Mouse (Mus musculus) G1E (cell line): ENCODE data around the gene Dhrs3. TPM values are rescaled to one million over a fixed set of nuclear protein-coding genes. Genes with fewer than 3 reads are reported as not detected.

Experiments
- ATAC-seq: 2 replicates; pipeline ENCODE4 v1.8.0; 2016; ENCODE audit warnings: mild to moderate bottlenecking; ENCODE audit not compliant: insufficient number of reproducible peaks, poor library complexity, low FRiP score, severe bottlenecking; ENCODE audit errors: extremely low read depth
- DNase-seq: peaks from one replicate; pipeline ENCODE4 v3.0.0; 2012; ENCODE audit warnings: low spot score
- H3K27me3 ChIP-seq: 2 replicates; pipeline ENCODE4 v1.6.1; 2012; ENCODE audit warnings: mild to moderate bottlenecking, low read length, inconsistent platforms; ENCODE audit not compliant: insufficient read depth
- H3K36me3 ChIP-seq: replicated peaks from 2 replicates; pipeline ENCODE3; 2012; ENCODE audit warnings: mild to moderate bottlenecking, inconsistent platforms
- H3K4me1 ChIP-seq: 2 replicates; pipeline ENCODE4 v1.6.1; 2012; ENCODE audit warnings: low read depth, low read length, inconsistent platforms, mixed read lengths; ENCODE audit not compliant: insufficient read depth
- H3K4me3 ChIP-seq: 2 replicates; pipeline ENCODE4 v1.5.1; 2012; ENCODE audit warnings: low read depth, mild to moderate bottlenecking, inconsistent platforms, low read length, moderate library complexity, mixed read lengths
- H3K9me3 ChIP-seq: replicated peaks from 2 replicates; pipeline ENCODE4 v1.6.1; 2012; ENCODE audit warnings: inconsistent platforms
- CTCF ChIP-seq: IDR thresholded peaks from 2 replicates; pipeline ENCODE4 v1.5.1; 2012; ENCODE audit warnings: low read depth, low read length, inconsistent platforms, mixed read lengths
- GATA1 ChIP-seq: IDR thresholded peaks from 2 replicates; pipeline ENCODE4 v1.6.1; 2012; ENCODE audit warnings: borderline replicate concordance, low read length, inconsistent platforms, mixed read lengths
- GATA2 ChIP-seq: IDR thresholded peaks from 2 replicates; pipeline ENCODE4 v1.6.1; 2012; ENCODE audit warnings: low read depth, low read length, inconsistent platforms, borderline replicate concordance
- POLR2AphosphoS5 ChIP-seq: IDR thresholded peaks from 2 replicates; pipeline ENCODE4 v1.6.1; 2012; ENCODE audit warnings: low read depth, low read length, inconsistent platforms; ENCODE audit not compliant: insufficient replicate concordance
- TAL1 ChIP-seq: conservative IDR thresholded peaks from 2 replicates; pipeline ENCODE4 v1.6.1; 2012; ENCODE audit warnings: low read depth, low read length, inconsistent platforms, mixed read lengths
- polyA plus RNA-seq: library from polyadenylated mRNA; stranded (reverse); fragments of >175 nt; gene quantifications from 2 replicates; pipeline ENCODE4 v1.2.3, GENCODE M21; 2012
- total RNA-seq, 2 experiments: library from RNA; stranded (forward) in 1 of 2; stranded (reverse) in 1 of 2; fragments of 200-1000 nt in 1 of 2; fragments of >200 nt in 1 of 2; fragmentation: Nextera tagmentation in 1 of 2; gene quantifications; 2 replicates each; pipeline ENCODE4 v1.2.3; 2014 to 2017

The Dhrs3 gene
- total and polyA plus RNA-seq, 3 experiments: 0.36 to 20.9 (median 4.4) TPM

DNA sequence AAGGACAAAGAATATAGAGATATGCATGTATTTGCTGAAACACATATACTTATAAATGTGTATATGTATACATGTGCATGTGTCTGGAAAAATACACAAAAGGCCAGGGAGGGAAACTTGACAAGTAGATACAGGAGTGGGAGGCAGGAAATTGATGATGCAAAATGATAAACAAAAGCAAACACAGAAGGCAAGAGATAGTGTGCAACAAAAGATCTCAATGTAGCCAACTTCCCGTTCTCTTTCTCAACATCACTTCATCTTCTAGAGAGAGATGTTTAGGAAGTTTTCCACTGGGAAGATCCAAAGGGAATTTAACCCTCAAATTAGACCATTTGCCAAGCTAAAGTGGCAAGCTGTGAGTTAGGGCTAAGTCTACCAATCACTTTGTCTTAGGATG is 63.7 kb downstream of the Dhrs3 start:
- ATAC-seq: no peak
- DNase-seq: no peak
- Histone ChIP-seq H3K9me3 (no peaks in the 10 kb centered on the region), H3K36me3 (no peaks in the 10 kb centered on the region), H3K4me1 (no peaks in the 10 kb centered on the region; the same call in 1 of the 2 replicates), H3K4me3 (no peak overlapping the region), H3K27me3 (no peaks in the 10 kb centered on the region)
- TF ChIP-seq POLR2AphosphoS5: no peak
- TF ChIP-seq TAL1: no peak
- no peak for TF ChIP-seq CTCF

DNA sequence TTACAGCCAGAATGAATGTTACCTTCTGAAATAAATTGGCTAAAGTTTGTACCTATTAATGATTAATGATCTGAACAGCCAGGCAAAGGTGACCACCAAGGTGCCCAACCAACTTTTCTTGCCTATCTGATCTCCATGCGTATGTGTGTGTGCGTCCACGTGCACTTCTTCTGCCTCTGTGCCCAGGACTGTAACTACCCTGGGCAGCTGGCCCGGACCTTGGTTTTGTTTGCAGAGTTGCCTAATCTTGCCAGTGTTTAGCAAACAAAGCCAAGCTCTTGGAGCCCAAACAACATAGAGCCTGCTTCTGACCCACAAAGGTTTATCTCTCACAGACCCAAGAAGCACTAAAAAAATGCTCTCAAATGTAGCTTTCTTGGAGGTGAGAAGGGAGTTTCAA is 64.6 kb downstream of the Dhrs3 start:
- H3K4me1 ChIP-seq: no peaks in the 10 kb centered on the region; the same call in 1 of the 2 replicates
- H3K36me3 ChIP-seq: no peaks in the 10 kb centered on the region
- TF ChIP-seq POLR2AphosphoS5: no peak

DNA sequence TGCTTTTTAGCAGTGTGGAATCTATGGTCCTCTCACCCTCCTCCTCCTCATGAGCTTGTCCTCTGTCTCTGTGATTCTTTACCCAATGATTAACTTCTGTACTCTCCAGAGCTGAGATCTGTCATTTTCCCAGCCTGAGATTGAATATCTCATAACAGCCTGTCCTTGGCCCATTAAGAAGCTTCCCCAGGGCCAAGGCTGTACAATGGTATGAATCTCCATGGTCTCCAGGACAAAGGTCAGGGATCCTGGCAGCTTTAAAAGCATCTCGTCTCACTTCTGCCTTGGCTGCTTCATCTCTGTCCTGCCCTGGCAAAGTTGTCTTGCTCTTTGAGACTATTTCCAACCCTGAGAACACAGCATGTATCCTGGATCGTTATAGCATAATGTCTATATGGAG is 65.1 kb downstream of the Dhrs3 start:
- H3K4me3 ChIP-seq: no peak overlapping the region
- H3K36me3 ChIP-seq: no peaks in the 10 kb centered on the region
- no peaks in the 10 kb centered on the region for H3K9me3 ChIP-seq
- DNase-seq (no peak), ATAC-seq (no peak)
- TF ChIP-seq TAL1: no peak
- H3K27me3 ChIP-seq: no peaks in the 10 kb centered on the region
- no peaks in the 10 kb centered on the region; the same call in 1 of the 2 replicates for H3K4me1 ChIP-seq

More for the DNA sequence above, 64.6 kb downstream of the Dhrs3 start:
- Histone ChIP-seq H3K4me3 (no peak overlapping the region), H3K9me3 (no peaks in the 10 kb centered on the region), H3K27me3 (no peaks in the 10 kb centered on the region)
- ATAC-seq (no peak), DNase-seq (no peak)

DNA sequence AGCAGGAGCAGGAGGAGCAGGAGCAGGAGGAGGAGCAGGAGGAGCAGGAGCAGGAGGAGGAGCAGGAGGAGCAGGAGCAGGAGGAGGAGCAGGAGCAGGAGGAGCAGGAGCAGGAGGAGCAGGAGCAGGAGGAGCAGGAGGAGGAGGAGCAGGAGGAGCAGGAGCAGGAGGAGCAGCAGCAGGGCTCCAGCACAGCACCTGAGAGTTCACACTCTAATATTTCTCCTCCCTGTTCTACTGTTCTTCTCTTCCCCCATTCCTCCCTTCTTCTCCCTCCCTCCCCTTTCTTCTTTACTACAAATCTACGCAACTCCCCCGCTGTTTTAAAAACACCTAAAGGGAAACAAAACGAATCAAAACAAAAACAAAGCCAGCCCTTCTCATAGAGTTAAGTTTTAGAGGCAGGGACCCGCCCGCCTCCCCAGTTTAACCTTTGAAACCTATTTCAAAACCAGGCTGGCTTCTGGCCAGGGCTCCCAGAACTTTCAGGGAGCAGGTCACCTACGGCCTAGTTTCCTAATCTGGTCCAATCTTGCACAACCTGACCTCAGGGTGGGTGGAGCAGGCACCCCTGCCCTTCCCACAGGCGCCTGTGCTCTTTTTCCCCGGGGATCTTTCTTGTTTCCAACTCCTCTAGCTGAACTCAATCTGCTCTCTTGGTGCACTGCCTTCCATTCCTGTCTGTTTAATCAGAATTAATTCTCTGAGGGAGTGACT is 67.7 kb downstream of the Dhrs3 start:
- H3K36me3 ChIP-seq: no peaks in the 10 kb centered on the region
- H3K4me1 ChIP-seq: no peaks in the 10 kb centered on the region; the same call in 1 of the 2 replicates
- H3K27me3 ChIP-seq: no peaks in the 10 kb centered on the region
- no peaks in the 10 kb centered on the region for H3K9me3 ChIP-seq
- no peak overlapping the region for H3K4me3 ChIP-seq
- DNase-seq (no peak), ATAC-seq (no peak)
- TF ChIP-seq POLR2AphosphoS5 (no peak), GATA2 (no peak), GATA1 (no peak), TAL1 (no peak), CTCF (no peak)

DNA sequence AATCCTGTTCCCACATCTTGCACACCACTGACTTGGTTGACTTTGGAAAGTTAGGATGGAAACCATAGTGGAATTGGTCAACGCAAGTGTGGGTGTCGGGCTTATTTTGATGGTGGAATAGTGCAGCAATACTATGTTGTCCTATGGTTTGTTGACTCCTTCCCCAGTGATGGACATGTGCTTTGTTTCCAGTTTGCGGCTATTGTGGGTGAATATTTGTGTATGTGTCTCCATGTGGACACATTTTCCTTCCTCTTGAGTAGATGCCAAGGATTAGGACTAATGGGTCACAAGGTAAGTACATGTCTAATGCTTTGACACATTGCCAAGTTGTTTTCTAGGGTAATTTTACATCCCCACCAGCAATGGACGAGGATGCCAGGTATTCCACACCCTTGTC is 68.6 kb downstream of the Dhrs3 start:
- H3K27me3 ChIP-seq: no peaks in the 10 kb centered on the region
- no peaks in the 10 kb centered on the region for H3K36me3 ChIP-seq
- TF ChIP-seq TAL1 (no peak), CTCF (no peak), GATA2 (no peak), POLR2AphosphoS5 (no peak), GATA1 (no peak)
- H3K9me3 ChIP-seq: no peaks in the 10 kb centered on the region
- DNase-seq: no peak
- no peak for ATAC-seq
- no peaks in the 10 kb centered on the region; the same call in 1 of the 2 replicates for H3K4me1 ChIP-seq
- no peak overlapping the region for H3K4me3 ChIP-seq

DNA sequence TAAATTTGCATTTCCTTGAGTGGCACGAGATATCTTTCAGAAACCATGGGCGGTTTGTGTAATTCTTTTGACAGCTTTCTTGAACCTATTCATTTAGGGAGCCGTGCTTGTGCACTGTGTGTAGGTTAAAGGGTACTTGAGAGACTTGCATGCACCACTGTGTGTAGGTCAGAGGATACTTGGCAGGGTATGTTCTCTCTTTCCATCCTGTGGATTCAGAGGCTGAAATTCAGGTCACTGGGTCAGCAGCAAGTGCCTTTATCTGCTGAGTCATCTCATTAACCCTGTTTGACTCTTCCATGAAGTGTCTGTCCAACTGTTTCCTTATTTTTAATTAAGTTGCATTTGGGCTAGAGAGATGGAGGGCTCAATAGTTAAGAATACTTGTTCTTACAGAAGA is 69.1 kb downstream of the Dhrs3 start:
- Histone ChIP-seq H3K4me3 (no peak overlapping the region), H3K9me3 (no peaks in the 10 kb centered on the region), H3K4me1 (no peaks in the 10 kb centered on the region; the same call in 1 of the 2 replicates), H3K36me3 (no peaks in the 10 kb centered on the region), H3K27me3 (no peaks in the 10 kb centered on the region)
- DNase-seq (no peak), ATAC-seq (no peak)
- TF ChIP-seq POLR2AphosphoS5 (no peak), TAL1 (no peak), GATA1 (no peak), CTCF (no peak), GATA2 (no peak)

DNA sequence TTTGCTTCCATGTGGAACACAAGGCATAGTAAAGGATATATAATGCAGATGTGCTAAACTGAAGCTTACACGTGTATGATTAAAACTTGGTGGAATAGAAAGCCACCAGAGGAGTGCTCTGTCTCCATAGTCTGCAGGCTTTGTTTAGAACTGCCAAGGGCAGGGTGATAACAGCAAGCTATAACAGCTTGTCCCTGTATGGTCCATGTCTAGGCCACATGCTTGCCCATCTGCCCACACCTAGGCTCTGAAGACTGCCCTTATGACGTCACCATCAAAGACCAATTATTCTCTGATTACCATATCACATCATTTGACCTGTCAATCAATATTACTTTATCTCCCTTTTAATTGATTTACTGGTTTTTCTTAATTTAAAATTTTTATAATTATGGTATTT is 72.6 kb downstream of the Dhrs3 start:
- TF ChIP-seq CTCF (no peak), GATA2 (no peak), GATA1 (no peak), POLR2AphosphoS5 (no peak), TAL1 (no peak)
- ATAC-seq (no peak), DNase-seq (no peak)
- Histone ChIP-seq H3K27me3 (no peaks in the 10 kb centered on the region), H3K4me1 (no peaks in the 10 kb centered on the region; the same call in 1 of the 2 replicates), H3K4me3 (no peak overlapping the region), H3K36me3 (no peaks in the 10 kb centered on the region), H3K9me3 (no peaks in the 10 kb centered on the region)
